Mouse (Mus musculus) megakaryocyte, embryonic 14.5 days (primary cell): ENCODE measurements around the gene Cd79b.

Experiments
- FLI1 ChIP-seq: IDR thresholded peaks from 2 replicates; pipeline ENCODE4 v1.6.1; 2012; ENCODE audit warnings: low read length, inconsistent platforms, mixed read lengths
- GATA1 ChIP-seq: IDR thresholded peaks from 3 replicates; pipeline ENCODE4 v1.6.1; 2012; ENCODE audit warnings: mixed read lengths, low read length, inconsistent platforms, borderline replicate concordance

DNA sequence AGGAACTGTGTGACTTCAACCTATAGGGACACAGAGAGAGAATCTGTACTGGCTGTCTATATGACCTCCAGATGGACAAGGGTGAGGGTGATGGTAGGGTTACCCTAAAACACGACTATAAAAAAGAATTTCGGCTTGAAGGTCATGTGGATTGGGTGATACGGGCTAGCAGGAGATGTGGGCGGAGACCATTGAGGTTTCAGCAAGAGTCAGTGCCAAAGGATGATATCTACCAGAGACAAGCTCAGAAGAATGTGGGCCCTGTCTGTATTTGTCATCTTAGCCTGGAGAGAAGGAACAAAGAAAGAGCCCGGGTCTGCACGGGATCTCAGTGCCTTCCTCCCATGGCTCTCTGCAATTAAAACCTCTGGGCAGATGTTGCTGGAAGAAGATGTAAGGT, 35.2 kb upstream of the Cd79b start:
- TF ChIP-seq GATA1 = no peak
- no peak for TF ChIP-seq FLI1
